Mouse (Mus musculus): Measurements from ENCODE around the gene Gm20388.

Gm20388 gene

DNA sequence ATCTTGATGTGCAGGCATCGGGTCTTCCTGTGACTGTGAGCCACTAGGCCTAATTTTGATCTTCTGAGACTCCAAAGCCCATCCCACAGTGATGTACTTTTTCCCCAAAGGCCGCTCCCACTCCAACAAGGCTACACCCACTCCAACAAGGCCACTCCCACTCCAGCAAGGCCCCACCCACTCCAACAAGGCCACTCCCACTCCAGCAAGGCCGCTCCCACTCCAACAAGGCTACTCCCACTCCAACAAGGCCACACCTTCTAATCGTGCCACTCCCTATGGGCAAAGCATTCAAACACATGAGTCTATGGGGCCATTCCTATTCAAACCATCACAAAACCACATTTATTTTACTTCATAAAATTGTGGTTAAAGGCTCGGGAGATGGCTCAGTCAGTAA is 4179.8 kb downstream of the Gm20388 start:
- no peak for DNase-seq (ENCODE audit: low spot score)

DNA sequence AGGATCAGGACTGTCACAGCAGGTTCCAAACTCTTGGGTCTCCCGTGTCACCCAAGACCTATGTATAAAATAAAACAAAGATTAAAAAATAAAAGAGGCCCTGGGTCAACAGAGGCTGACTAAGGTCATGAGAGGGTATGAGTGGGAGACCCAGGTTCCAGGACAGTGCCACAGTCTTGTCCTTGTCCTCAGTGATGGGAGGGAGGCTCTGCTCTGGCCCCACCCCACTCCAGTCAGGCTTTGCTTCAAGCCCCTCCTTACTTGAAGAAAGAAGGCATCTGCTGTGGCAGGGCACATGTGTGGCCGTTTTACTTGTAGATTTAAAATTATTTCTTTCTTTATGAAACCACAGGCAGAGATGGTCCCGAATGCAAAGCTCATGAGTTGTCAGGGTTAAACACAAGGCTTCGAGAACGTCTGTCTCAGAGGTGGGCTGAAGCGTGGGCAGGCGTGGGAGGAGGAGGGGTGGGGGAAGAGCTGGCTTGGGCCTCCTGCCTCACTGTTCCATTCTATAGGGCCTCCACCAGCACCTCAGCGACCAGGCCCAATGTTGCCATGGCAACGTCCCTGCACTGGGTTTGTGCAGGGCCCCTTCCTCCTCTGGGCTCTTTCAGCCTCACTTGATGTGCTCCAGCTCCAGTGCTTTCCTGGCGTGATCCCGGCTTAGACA is 4188.4 kb downstream of the Gm20388 start:
- peak; percentile 83 for DNase-seq (ENCODE audit: low spot score)

DNA sequence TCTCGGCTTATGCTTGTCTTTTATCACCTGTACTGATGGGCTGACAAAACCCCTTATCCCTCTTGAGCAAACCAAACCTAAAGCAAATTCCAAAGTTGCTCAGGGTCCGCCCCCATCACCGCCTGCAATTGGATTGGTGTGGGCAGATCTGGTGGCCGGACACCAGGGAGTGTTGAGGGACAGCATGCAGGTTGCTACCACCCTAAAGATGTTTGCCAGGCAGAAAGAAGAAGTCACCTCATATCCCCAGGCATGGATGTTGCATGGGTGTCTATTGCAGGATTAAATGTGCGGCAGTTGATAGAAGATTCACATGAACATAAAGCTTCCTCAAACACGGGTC is 4189.0 kb downstream of the Gm20388 start:
- DNase-seq (ENCODE audit: low spot score), result no peak

GRCm38 (mm10) chr8:124105869-124106268 is 4195.2 kb downstream of the Gm20388 start:
- DNase-seq (ENCODE audit: low spot score), result no peak

DNA sequence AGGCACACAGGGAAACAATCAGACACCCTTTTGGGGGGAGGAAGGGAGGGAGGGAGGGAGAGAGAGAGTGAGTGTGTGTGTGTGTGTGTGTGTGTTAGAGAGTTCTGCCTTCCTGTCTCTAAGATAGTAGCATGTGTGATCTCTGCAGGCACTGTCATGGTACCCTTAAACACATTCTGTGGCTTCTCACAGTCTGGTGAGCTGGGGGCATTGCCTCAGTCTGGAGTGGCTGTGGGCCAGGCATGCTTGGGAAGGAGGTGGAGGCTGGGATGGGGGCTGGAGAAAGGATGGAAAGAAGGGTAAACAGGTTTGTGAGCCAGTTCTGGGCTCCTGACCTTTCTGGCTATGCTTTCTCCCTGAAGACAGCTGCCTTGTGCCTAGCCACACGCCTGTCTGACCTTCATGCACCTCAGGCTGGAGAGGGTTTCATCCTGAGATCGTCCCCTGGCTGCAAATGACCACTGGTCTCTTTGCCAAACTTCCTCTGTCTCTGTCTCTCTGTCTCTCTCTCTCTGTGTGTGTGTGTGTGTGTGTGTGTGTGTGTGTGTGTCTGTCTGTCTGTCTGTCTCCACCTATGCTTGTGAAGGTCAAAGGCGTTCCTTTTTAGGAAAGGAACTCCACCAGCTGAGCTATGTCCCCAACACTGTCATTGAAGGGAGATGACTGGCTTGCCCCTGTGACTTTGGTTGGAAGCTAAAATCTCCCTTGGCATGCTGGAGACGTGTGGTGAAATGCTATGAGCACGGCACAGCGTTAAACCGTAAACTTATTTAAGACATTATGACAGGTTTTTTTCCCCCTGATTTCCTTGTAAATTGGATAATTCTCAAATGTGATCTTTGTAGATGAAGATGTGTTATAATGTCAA is 4195.9 kb downstream of the Gm20388 start:
- no peak for DNase-seq (ENCODE audit: low spot score)

GRCm38 (mm10) chr8:124113108-124113507 is 4202.5 kb downstream of the Gm20388 start:
- DNase-seq (ENCODE audit: low spot score), result no peak

DNA sequence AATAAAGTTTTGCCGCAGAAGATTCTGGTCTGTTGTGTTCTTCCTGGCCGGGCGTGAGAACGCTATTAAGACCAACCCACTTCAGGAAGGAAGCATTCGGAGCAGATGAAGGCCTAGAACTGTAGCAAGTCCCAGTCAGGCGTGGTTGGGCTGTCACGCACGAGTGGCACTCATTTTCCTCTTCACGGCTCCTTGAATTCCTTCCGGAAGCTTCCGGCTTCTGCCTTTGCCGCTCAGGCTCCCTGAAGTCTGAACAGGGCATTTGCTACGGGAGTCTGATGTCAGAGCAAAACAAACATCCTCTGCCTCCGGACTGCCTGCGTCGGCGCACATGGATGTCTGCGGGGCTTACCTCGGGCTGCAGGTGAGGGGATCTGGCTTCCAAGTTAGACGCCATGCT is 4214.6 kb downstream of the Gm20388 start:
- DNase-seq (ENCODE audit: low spot score), result no peak

- DNase-seq (ENCODE audit: low spot score), result no peak
Measured at GRCm38 (mm10) chr8:124137261-124137660, 4226.6 kb downstream of the Gm20388 start.

DNA sequence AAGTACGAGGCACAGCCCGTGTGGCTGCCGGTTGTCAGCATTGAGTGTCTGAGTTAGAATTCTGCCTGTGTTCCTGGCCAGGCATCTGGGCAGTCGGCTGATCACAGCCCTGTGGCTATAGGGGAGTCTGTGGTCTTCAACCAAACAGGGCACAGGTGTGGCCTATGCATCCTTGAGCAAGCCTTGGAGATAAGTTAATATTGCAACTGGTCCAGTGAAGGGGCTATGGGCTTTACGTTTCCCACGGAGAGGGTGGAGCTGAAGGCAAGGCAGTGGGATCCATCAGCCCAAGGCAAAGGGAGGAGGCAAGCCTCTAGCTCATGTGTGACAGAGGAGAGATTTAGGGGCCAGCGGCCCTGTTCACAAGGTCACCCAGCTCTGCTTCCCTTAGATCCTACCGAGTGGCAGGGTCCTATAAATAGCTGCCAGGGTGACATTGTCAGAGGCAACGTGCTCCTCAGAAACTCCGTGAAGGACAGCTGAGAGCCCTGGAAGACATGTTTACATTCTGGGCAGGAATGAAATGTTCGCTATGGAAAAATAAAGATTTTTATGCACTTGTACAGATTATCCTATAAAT is 4229.7 kb downstream of the Gm20388 start:
- DNase-seq (ENCODE audit: low spot score), result no peak

- peak; percentile 66 for DNase-seq (ENCODE audit: low spot score)
Measured at GRCm38 (mm10) chr8:124140868-124141431, 4230.3 kb downstream of the Gm20388 start.

DNA sequence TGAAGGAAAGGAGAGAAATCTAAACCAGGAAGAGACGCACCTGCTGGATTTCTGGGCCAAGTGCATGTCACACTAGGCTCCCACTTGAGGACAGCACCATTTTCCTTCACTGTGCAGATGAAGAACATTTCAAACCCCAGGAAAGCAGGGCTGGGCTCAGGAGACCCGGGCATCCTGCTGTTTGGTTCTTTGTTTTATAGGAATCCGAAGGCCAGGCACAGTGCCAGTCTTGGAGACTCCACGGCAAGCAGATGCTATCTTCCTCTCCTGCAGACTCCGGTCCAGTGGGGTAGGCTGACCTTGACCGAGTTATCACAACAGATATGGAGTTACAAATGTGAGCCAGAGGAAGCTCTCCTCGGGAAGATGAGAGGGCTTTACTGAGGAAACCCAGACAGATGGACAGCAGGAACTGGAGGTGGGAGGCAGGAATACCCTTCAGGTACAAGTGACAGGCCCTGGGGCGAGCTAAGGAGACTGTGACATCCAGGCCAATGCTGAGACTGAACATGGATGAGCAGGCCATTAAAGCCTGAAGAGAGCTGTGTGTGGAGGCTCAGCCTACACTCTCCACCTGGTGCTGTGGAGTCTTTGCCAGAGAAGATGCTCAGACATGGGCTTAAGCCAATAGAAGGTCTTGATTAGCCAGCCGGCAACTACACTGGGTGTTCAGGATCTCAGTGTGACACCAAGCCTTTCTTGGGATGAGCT is 4231.2 kb downstream of the Gm20388 start:
- DNase-seq (ENCODE audit: low spot score), result no peak

DNA sequence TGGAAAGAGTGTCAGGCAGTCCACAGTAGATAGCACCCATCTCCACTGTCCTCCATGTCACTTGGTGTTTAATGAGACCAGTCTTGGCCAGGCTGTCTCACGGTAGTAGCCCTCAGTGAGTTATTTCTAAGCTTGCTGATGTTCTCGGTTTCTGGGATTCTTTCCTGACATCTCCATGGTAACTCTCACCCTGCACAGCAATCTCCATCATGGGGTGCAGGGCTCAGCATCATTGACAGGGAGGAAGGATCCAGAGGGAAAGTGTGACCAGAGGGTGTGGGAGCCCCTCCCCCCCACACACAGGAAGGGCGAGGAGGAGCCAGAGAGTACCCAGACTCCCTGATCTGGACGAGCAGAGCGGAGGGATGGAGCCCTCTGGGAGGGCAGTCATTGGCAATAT is 4232.4 kb downstream of the Gm20388 start:
- DNase-seq (ENCODE audit: low spot score), result no peak

DNA sequence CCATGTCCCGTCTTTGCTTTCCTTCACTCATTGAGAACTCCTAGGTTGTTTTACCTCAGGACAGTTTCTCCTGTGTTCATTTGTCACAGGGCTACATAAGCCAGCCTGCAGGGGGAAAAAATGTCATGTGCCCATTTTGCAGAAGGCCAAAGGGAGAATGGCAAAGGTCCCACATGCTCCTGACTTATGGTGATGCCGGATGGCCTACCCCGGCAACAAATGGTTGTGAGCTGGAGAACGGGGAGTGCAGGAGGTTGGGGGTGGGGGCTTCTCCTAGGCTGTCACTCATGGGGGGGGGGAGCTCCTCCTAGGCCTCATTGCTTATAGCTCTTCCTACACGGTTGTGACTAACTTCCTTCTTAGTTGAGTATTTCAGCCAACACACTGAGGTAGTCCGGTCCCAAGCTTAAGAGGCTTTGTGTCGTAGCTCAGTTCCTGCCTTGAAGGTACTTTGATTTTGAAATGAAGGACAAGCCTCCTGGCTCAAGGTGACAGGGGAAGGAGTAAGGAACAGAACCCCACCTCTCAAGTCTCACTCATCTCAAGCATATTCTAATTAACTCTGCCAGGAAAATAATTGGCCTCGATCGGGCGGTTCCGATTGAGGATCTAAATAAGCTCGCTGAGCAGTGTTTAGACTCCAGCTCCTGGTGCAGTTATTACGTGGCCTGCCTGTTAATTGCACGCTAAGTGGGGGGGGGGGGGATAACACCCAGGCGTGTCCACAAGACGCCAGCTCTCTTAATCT is 4233.4 kb downstream of the Gm20388 start:
- peak; percentile 32 for DNase-seq (ENCODE audit: low spot score)

- DNase-seq (ENCODE audit: low spot score), result no peak
Measured at GRCm38 (mm10) chr8:124144619-124144980, 4234.0 kb downstream of the Gm20388 start.

DNA sequence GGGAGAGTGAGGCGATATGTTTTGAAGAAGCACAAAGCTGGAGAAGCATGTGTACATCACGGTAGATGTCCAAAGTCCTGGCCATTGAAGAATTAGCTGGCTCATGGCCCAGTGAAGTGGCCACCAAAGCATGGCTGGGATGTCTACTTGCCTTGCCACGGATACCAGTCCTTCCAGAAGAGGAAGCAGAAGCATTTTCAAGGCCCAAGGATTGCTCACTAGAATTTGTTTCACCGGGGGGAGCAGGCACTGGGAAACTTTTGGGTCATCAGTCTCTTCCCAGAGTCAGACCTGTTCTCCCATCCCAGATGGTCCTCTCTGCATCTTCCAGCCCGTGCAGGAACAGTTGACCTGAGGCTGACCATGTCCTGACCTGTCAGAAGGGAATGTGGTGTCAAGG is 4235.6 kb downstream of the Gm20388 start:
- no peak for DNase-seq (ENCODE audit: low spot score)

DNA sequence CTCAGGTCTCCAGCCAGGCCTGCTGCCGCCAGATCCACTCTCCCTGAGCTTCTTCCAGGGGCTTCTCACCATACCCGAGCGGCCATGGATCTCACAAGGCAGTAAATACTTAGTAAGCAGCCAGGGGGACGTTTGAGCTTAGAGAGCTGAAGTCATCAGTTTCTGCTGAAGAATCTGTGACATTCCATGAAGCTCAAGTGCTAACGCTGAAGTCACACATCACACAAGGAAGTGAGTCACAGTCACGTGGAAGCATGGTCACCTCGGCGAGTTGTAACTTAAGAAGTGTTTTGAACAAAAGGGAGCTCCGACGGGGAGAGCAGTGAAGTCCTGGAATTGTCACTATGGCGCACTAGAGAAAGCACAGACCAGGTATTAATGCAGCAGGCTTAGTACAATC is 4239.4 kb downstream of the Gm20388 start:
- no peak for DNase-seq (ENCODE audit: low spot score)

GRCm38 (mm10) chr8:124150536-124150935 is 4239.9 kb downstream of the Gm20388 start:
- no peak for DNase-seq (ENCODE audit: low spot score)

- no peak for DNase-seq (ENCODE audit: low spot score)
Measured at GRCm38 (mm10) chr8:124151881-124152280, 4241.2 kb downstream of the Gm20388 start.

GRCm38 (mm10) chr8:124152771-124153170 is 4242.1 kb downstream of the Gm20388 start:
- no peak for DNase-seq (ENCODE audit: low spot score)

DNA sequence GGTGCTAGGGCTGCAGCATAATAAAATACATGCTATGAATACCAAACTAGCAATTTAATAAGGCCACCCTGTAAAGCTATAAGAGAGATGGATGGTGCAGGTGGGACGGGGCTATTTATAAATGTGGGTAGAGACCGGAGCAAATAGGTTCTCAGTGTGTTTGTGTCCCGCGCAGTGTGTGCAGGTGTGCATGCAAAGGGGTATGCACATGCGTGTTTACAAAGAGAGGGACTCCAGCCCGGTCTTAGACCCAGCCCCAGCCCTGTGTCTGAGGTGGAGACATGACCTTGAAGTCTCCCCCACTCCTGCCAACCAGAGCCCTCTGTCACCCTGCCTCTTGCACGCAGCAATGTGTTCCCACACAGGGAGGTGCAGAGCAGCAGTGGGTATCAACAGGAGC is 4245.7 kb downstream of the Gm20388 start:
- DNase-seq (ENCODE audit: low spot score), result no peak

DNA sequence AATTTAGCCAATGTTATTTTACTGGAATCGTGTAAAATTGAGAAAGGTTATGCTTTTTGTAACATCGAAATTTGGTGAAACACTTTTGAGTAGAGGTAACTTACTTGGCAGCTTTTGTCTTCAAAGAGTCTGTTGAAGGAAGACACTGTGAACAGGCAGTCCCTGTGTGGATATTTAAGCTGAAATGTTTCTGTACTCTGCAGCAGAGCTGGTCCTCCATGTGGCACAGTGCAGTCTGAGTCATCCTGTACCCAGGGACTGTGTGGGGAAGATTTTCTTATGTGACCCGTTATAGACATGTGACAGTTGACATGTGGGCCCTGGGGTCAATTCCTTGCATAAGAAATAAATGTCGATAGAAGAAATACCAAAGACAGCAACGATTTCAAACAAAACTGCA is 4251.0 kb downstream of the Gm20388 start:
- no peak for DNase-seq (ENCODE audit: low spot score)

DNA sequence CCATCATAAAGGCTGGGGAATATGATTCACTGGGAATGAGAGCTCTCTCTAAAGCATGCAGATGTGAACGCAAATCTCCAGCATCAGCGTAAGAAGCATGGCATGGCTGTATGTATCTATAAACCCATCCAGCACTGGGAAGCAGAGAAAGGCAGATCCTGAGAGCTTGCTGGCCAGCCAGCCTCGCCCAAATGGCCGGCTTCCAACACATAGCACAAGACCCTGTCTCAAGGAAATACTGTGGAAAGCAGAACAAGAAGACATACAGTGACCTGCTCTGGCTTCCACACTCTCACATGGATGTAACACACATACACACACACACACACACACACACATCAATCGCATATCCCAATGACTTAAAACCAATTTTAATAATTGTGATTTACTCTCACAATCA is 4252.6 kb downstream of the Gm20388 start:
- no peak for DNase-seq (ENCODE audit: low spot score)

Data from retina, embryonic 14.5 days (tissue).